Mouse (Mus musculus) neural tube, embryonic 12.5 days (tissue): ENCODE results near the gene Lrch1. TPM values are rescaled to one million over a fixed set of nuclear protein-coding genes. Genes with fewer than 3 reads are reported as not detected.

Experiments
- ATAC-seq: fragments of 200-750 bp; cut with Nextera tagmentation; 2 replicates; pipeline ENCODE4 v1.8.0; 2017; ENCODE audit warnings: low read depth, mild to moderate bottlenecking, moderate TSS enrichment, moderate library complexity; ENCODE audit not compliant: low FRiP score
- H3K27ac ChIP-seq: fragments of 300-500 bp; sonication (generic); 2 replicates; pipeline ENCODE4 v1.5.1; 2016
- H3K27me3 ChIP-seq: fragments of 300-500 bp; sonication (generic); replicated peaks from 2 replicates; pipeline ENCODE4 v1.6.1; 2016; ENCODE audit warnings: mild to moderate bottlenecking
- H3K36me3 ChIP-seq: fragments of 300-500 bp; sonication (generic); 2 replicates; pipeline ENCODE4 v1.6.1; 2016; ENCODE audit warnings: mild to moderate bottlenecking
- H3K4me1 ChIP-seq: fragments of 300-500 bp; sonication (generic); 2 replicates; pipeline ENCODE4 v1.6.1; 2016
- H3K4me2 ChIP-seq: fragments of 300-500 bp; sonication (generic); replicated peaks from 2 replicates; pipeline ENCODE4 v1.6.1; 2016; ENCODE audit warnings: mild to moderate bottlenecking
- H3K4me3 ChIP-seq: fragments of 300-500 bp; sonication (generic); 2 replicates; pipeline ENCODE4 v1.5.1; 2016
- H3K9ac ChIP-seq: fragments of 300-500 bp; sonication (generic); 2 replicates; pipeline ENCODE4 v1.6.1; 2016; ENCODE audit warnings: mild to moderate bottlenecking
- H3K9me3 ChIP-seq: fragments of 300-500 bp; sonication (generic); 2 replicates; pipeline ENCODE4 v1.6.1; 2016; ENCODE audit warnings: mild to moderate bottlenecking
- WGBS: fragments of 180-500 bp; shearing (Covaris S2); methylation state at CpG from one replicate; pipeline ENCODE4 v1.1.7; 2016; 5-methylcytosine and 5-hydroxymethylcytosine counted together
- polyA plus RNA-seq: library from polyadenylated mRNA; unstranded; fragments of >200 nt; fragmentation: Nextera tagmentation; extraction: Ambion mirVana; gene quantifications from 2 replicates; pipeline ENCODE4 v1.2.1, GENCODE M21; 2016

The Lrch1 gene
- polyA plus RNA-seq, 1 experiment from 2014 or later: 12.2 TPM

GRCm38 (mm10) chr14:74880868-74881267, 66.8 kb downstream of the Lrch1 start:
- Histone ChIP-seq H3K36me3 (no peaks in the 10 kb centered on the region), H3K4me1 (peaks cover 45% of the 10 kb centered on the region), H3K27ac (no peak overlapping the region), H3K4me2 (no peak overlapping the region), H3K9ac (no peak overlapping the region), H3K9me3 (no peaks in the 10 kb centered on the region), H3K4me3 (no peak overlapping the region), H3K27me3 (no peaks in the 10 kb centered on the region)
- no peak for ATAC-seq
- WGBS: 85% methylated on average over 10 of the region's 10 CpGs

GRCm38 (mm10) chr14:74879480-74879879, 68.2 kb downstream of the Lrch1 start:
- Histone ChIP-seq H3K27me3 (no peaks in the 10 kb centered on the region), H3K27ac (no peak overlapping the region), H3K9ac (no peak overlapping the region), H3K4me1 (peaks cover 35% of the 10 kb centered on the region), H3K9me3 (no peaks in the 10 kb centered on the region), H3K4me2 (no peak overlapping the region), H3K36me3 (no peaks in the 10 kb centered on the region), H3K4me3 (no peak overlapping the region)
- no peak for ATAC-seq
- 77% methylated on average over 10 of the region's 10 CpGs for WGBS

- Histone ChIP-seq H3K4me3 (no peak overlapping the region), H3K27ac (no peak overlapping the region), H3K36me3 (no peaks in the 10 kb centered on the region), H3K4me2 (no peak overlapping the region), H3K27me3 (no peaks in the 10 kb centered on the region), H3K9ac (no peak overlapping the region), H3K4me1 (0 out of 2 replicates have a peak, but pooled peaks cover 17% of the 10 kb centered on the region), H3K9me3 (no peaks in the 10 kb centered on the region)
- WGBS: 46% methylated on average over 5 of the region's 5 CpGs
- no peak for ATAC-seq
Observed at GRCm38 (mm10) chr14:74877287-74877686, 70.4 kb downstream of the Lrch1 start.

- no peaks in the 10 kb centered on the region for H3K27me3 ChIP-seq
- H3K9me3 ChIP-seq: no peaks in the 10 kb centered on the region
- H3K36me3 ChIP-seq: no peaks in the 10 kb centered on the region
- H3K4me1 ChIP-seq: peaks cover 21% of the 10 kb centered on the region; the same call in 1 of the 2 replicates
- no peak for ATAC-seq
- 65% methylated on average over 4 of the region's 4 CpGs for WGBS
- no peak overlapping the region for H3K27ac ChIP-seq
- no peak overlapping the region for H3K9ac ChIP-seq
- H3K4me2 ChIP-seq: no peak overlapping the region
- H3K4me3 ChIP-seq: no peak overlapping the region
Observed at GRCm38 (mm10) chr14:74871220-74871619, 76.5 kb downstream of the Lrch1 start.

GRCm38 (mm10) chr14:74868902-74869230, 78.8 kb downstream of the Lrch1 start:
- H3K9ac ChIP-seq: no peak overlapping the region
- H3K27ac ChIP-seq: no peak overlapping the region
- no peak overlapping the region for H3K4me3 ChIP-seq
- H3K4me2 ChIP-seq: no peak overlapping the region
- H3K27me3 ChIP-seq: no peaks in the 10 kb centered on the region
- H3K9me3 ChIP-seq: no peaks in the 10 kb centered on the region
- no peak for ATAC-seq
- H3K36me3 ChIP-seq: no peaks in the 10 kb centered on the region
- WGBS: 85% methylated on average over 4 of the region's 4 CpGs
- peaks cover 27% of the 10 kb centered on the region; the same call in 1 of the 2 replicates for H3K4me1 ChIP-seq

- WGBS: 83% methylated on average over 2 of the region's 2 CpGs
- no peak overlapping the region for H3K4me3 ChIP-seq
- no peaks in the 10 kb centered on the region for H3K36me3 ChIP-seq
- no peak overlapping the region for H3K9ac ChIP-seq
- H3K27me3 ChIP-seq: no peaks in the 10 kb centered on the region
- no peaks in the 10 kb centered on the region for H3K9me3 ChIP-seq
- no peak overlapping the region for H3K27ac ChIP-seq
- no peak overlapping the region for H3K4me2 ChIP-seq
- peaks cover 27% of the 10 kb centered on the region; the same call in 1 of the 2 replicates for H3K4me1 ChIP-seq
- no peak for ATAC-seq
Observed at GRCm38 (mm10) chr14:74868188-74868901, 79.3 kb downstream of the Lrch1 start.

GRCm38 (mm10) chr14:74867076-74868042, 80.3 kb downstream of the Lrch1 start:
- H3K9ac ChIP-seq: 0 out of 2 replicates have a peak overlapping the region, but pooled peaks have one; percentile 18
- H3K36me3 ChIP-seq: no peaks in the 10 kb centered on the region
- peaks cover 27% of the 10 kb centered on the region; the same call in 1 of the 2 replicates for H3K4me1 ChIP-seq
- 31% methylated on average over 20 of the region's 20 CpGs for WGBS
- peak overlapping the region; percentile 38 for H3K4me2 ChIP-seq
- peak; percentile 59 for ATAC-seq
- H3K4me3 ChIP-seq: no peak overlapping the region
- no peaks in the 10 kb centered on the region for H3K27me3 ChIP-seq
- no peak overlapping the region for H3K27ac ChIP-seq
- H3K9me3 ChIP-seq: no peaks in the 10 kb centered on the region

- no peak for ATAC-seq
- H3K36me3 ChIP-seq: no peaks in the 10 kb centered on the region
- 69% methylated on average over 3 of the region's 3 CpGs for WGBS
- H3K4me3 ChIP-seq: no peak overlapping the region
- H3K27ac ChIP-seq: no peak overlapping the region
- H3K9me3 ChIP-seq: no peaks in the 10 kb centered on the region
- H3K4me2 ChIP-seq: no peak overlapping the region
- no peaks in the 10 kb centered on the region for H3K27me3 ChIP-seq
- H3K9ac ChIP-seq: no peak overlapping the region
- H3K4me1 ChIP-seq: peaks cover 27% of the 10 kb centered on the region; the same call in 1 of the 2 replicates
Observed at GRCm38 (mm10) chr14:74865738-74866137, 81.9 kb downstream of the Lrch1 start.

GRCm38 (mm10) chr14:74864805-74865483, 82.7 kb downstream of the Lrch1 start:
- H3K4me2 ChIP-seq: no peak overlapping the region
- 82% methylated on average over 5 of the region's 5 CpGs for WGBS
- H3K9ac ChIP-seq: no peak overlapping the region
- no peaks in the 10 kb centered on the region for H3K36me3 ChIP-seq
- no peak overlapping the region for H3K4me3 ChIP-seq
- ATAC-seq: no peak
- H3K27ac ChIP-seq: no peak overlapping the region
- no peaks in the 10 kb centered on the region for H3K9me3 ChIP-seq
- H3K4me1 ChIP-seq: peaks cover 25% of the 10 kb centered on the region; the same call in 1 of the 2 replicates
- H3K27me3 ChIP-seq: no peaks in the 10 kb centered on the region

- no peaks in the 10 kb centered on the region for H3K9me3 ChIP-seq
- H3K27ac ChIP-seq: no peak overlapping the region
- 0 out of 2 replicates have a peak, but pooled peaks cover 9% of the 10 kb centered on the region for H3K4me1 ChIP-seq
- no peak overlapping the region for H3K4me2 ChIP-seq
- H3K27me3 ChIP-seq: no peaks in the 10 kb centered on the region
- WGBS: 89% methylated on average over 9 of the region's 9 CpGs
- H3K4me3 ChIP-seq: no peak overlapping the region
- H3K36me3 ChIP-seq: no peaks in the 10 kb centered on the region
- H3K9ac ChIP-seq: no peak overlapping the region
- no peak for ATAC-seq
Observed at GRCm38 (mm10) chr14:74861456-74861855, 86.2 kb downstream of the Lrch1 start.

GRCm38 (mm10) chr14:74859154-74859553, 88.5 kb downstream of the Lrch1 start:
- Histone ChIP-seq H3K36me3 (no peaks in the 10 kb centered on the region), H3K9ac (no peak overlapping the region), H3K9me3 (no peaks in the 10 kb centered on the region), H3K4me2 (no peak overlapping the region), H3K27me3 (no peaks in the 10 kb centered on the region), H3K27ac (no peak overlapping the region), H3K4me3 (no peak overlapping the region), H3K4me1 (0 out of 2 replicates have a peak, but pooled peaks cover 3% of the 10 kb centered on the region)
- WGBS: 97% methylated on average over 1 of the region's 1 CpGs
- no peak for ATAC-seq

- no peaks in the 10 kb centered on the region for H3K9me3 ChIP-seq
- H3K4me1 ChIP-seq: peaks cover 16% of the 10 kb centered on the region
- no peak overlapping the region for H3K4me3 ChIP-seq
- H3K27ac ChIP-seq: no peak overlapping the region
- H3K36me3 ChIP-seq: no peaks in the 10 kb centered on the region
- H3K9ac ChIP-seq: no peak overlapping the region
- H3K4me2 ChIP-seq: no peak overlapping the region
- no peaks in the 10 kb centered on the region for H3K27me3 ChIP-seq
- WGBS: 95% methylated on average over 8 of the region's 8 CpGs
- ATAC-seq: no peak
Observed at GRCm38 (mm10) chr14:74855429-74855828, 92.2 kb downstream of the Lrch1 start.
